Mouse (Mus musculus): ENCODE measurements around the gene Trappc3.

GRCm38 (mm10) chr4:126229900-126230299, 32.2 kb upstream of the Trappc3 start:
- TF ChIP-seq BHLHE40 (IDR thresholded peaks at IDR 0.05; ENCODE audit: borderline replicate concordance, low read depth, low read length) (no peak), CTCF (IDR thresholded peaks at IDR 0.05 in 2 of 3, conservative IDR thresholded peaks at IDR 0.05 in 1 of 3; ENCODE audit: control insufficient read depth in 1 of 3, insufficient read depth in 1 of 3, low read depth in 2 of 3, low read length in 3 of 3, poor library complexity in 1 of 3, severe bottlenecking in 1 of 3) (no peak), ZMIZ1 (IDR thresholded peaks at IDR 0.05; ENCODE audit: low read depth, low read length) (no peak), POLR2A (IDR thresholded peaks at IDR 0.05; ENCODE audit: control insufficient read depth in 1 of 2, insufficient read depth in 1 of 2, low read depth in 1 of 2, low read length in 2 of 2, poor library complexity in 1 of 2) (no peak), TAL1 (IDR thresholded peaks at IDR 0.05; ENCODE audit: low read length) (no peak), E2F4 (IDR thresholded peaks at IDR 0.05; ENCODE audit: borderline replicate concordance, low read depth, low read length) (no peak), RCOR1 (IDR thresholded peaks at IDR 0.05; ENCODE audit: low read depth, low read length) (no peak)
